Mouse (Mus musculus) layer of hippocampus, adult 2 months (tissue): Measurements from ENCODE around the gene Zbtb20. TPM values are rescaled to one million over a fixed set of nuclear protein-coding genes. Genes with fewer than 3 reads are reported as not detected.
A peak's percentile ranks its signal among the peaks of the same experiment; 100 is the strongest.

Experiments used
- DNase-seq, 2 experiments: peaks; one replicate each; pipeline ENCODE4 v3.0.0; 2022; ENCODE audit warnings: low spot score in 2 of 2
- H3K27ac ChIP-seq: fragments of 200-600 bp; 2 replicates; pipeline ENCODE4 v1.8.1; 2022
- H3K4me3 ChIP-seq: fragments of 200-600 bp; 2 replicates; pipeline ENCODE4 v1.8.1; 2022; ENCODE audit warnings: mild to moderate bottlenecking
- CTCF ChIP-seq: fragments of 200-600 bp; conservative IDR thresholded peaks from 2 replicates; pipeline ENCODE4 v1.8.1; 2022; ENCODE audit warnings: antibody characterized with exemption, mild to moderate bottlenecking, moderate library complexity
- total RNA-seq, 2 experiments: library from RNA; stranded (reverse); gene quantifications; 2 replicates each; pipeline ENCODE4 v1.2.3; 2021

The Zbtb20 gene
- total RNA-seq, 2 experiments from 2014 or later = 335 to 353 TPM

GRCm38 (mm10) chr16:43303245-43304197 lies 427.8 kb downstream of the Zbtb20 start:
- peak; percentile 56 to 65 for DNase-seq
- Histone ChIP-seq H3K27ac (peak overlapping the region; percentile 78), H3K4me3 (no peak overlapping the region)
- peak; percentile 36 for TF ChIP-seq CTCF

- peak overlapping the region; percentile 85 for H3K27ac ChIP-seq
- no peak for TF ChIP-seq CTCF
- DNase-seq = no peak
These were observed 434.3 kb downstream of the Zbtb20 start for GRCm38 (mm10) chr16:43309968-43310431.

GRCm38 (mm10) chr16:43324009-43324408 lies 448.3 kb downstream of the Zbtb20 start:
- H3K4me3 ChIP-seq = no peak overlapping the region
- no peak for DNase-seq
- no peak for TF ChIP-seq CTCF
- no peak overlapping the region for H3K27ac ChIP-seq

More at GRCm38 (mm10) chr16:43309968-43310431, 434.3 kb downstream of the Zbtb20 start:
- peak overlapping the region; percentile 10; the same call in 1 of the 2 replicates for H3K4me3 ChIP-seq

- DNase-seq = no peak
- H3K4me3 ChIP-seq = no peak overlapping the region
- H3K27ac ChIP-seq = no peak overlapping the region
- no peak for TF ChIP-seq CTCF
These were observed 452.5 kb downstream of the Zbtb20 start for GRCm38 (mm10) chr16:43328221-43328620.

- TF ChIP-seq CTCF = no peak
- DNase-seq = no peak
- Histone ChIP-seq H3K27ac (no peak overlapping the region), H3K4me3 (no peak overlapping the region)
These were observed 454.5 kb downstream of the Zbtb20 start for GRCm38 (mm10) chr16:43330206-43330605.

- H3K27ac ChIP-seq = no peak overlapping the region
- TF ChIP-seq CTCF = no peak
- no peak overlapping the region for H3K4me3 ChIP-seq
- DNase-seq = no peak
These were observed 455.8 kb downstream of the Zbtb20 start for GRCm38 (mm10) chr16:43331440-43331839.

GRCm38 (mm10) chr16:43332734-43333133 lies 457.1 kb downstream of the Zbtb20 start:
- Histone ChIP-seq H3K27ac (0 out of 2 replicates have a peak overlapping the region, but pooled peaks have one; percentile 24), H3K4me3 (no peak overlapping the region)
- no peak for DNase-seq
- TF ChIP-seq CTCF = no peak

GRCm38 (mm10) chr16:43333265-43333664 lies 457.6 kb downstream of the Zbtb20 start:
- no peak for TF ChIP-seq CTCF
- DNase-seq = no peak
- H3K27ac ChIP-seq = no peak overlapping the region
- no peak overlapping the region for H3K4me3 ChIP-seq

GRCm38 (mm10) chr16:43334411-43335150 lies 458.9 kb downstream of the Zbtb20 start:
- no peak for DNase-seq
- peak overlapping the region; percentile 84 for H3K27ac ChIP-seq

GRCm38 (mm10) chr16:43335151-43335823 lies 459.6 kb downstream of the Zbtb20 start:
- Histone ChIP-seq H3K4me3 (peak overlapping the region; percentile 28; the same call in 1 of the 2 replicates), H3K27ac (peak overlapping the region; percentile 84)
- no peak for DNase-seq
- no peak for TF ChIP-seq CTCF

More at GRCm38 (mm10) chr16:43334411-43335150, 458.9 kb downstream of the Zbtb20 start:
- peak overlapping the region; percentile 28; the same call in 1 of the 2 replicates for H3K4me3 ChIP-seq
- 0 out of 2 replicates have a peak, but pooled peaks have one; percentile 2 for TF ChIP-seq CTCF

GRCm38 (mm10) chr16:43335824-43336215 lies 460.1 kb downstream of the Zbtb20 start:
- no peak for DNase-seq
- TF ChIP-seq CTCF = no peak

GRCm38 (mm10) chr16:43340712-43341111 lies 465.0 kb downstream of the Zbtb20 start:
- Histone ChIP-seq H3K4me3 (no peak overlapping the region), H3K27ac (no peak overlapping the region)
- no peak for TF ChIP-seq CTCF
- no peak for DNase-seq

More at GRCm38 (mm10) chr16:43335824-43336215, 460.1 kb downstream of the Zbtb20 start:
- H3K4me3 ChIP-seq = no peak overlapping the region
- H3K27ac ChIP-seq = peak overlapping the region; percentile 84
